Mouse (Mus musculus) bone marrow macrophage, adult 2 months (primary cell): Measurements from ENCODE around the gene Osbpl11. TPM values are rescaled to one million over a fixed set of nuclear protein-coding genes. Genes with fewer than 3 reads are reported as not detected.
A peak's percentile ranks its signal among the peaks of the same experiment; 100 is the strongest.

Source experiments
- H3K27ac ChIP-seq: 2 replicates; pipeline ENCODE4 v1.5.1; 2012; ENCODE audit warnings: low read depth, low read length; ENCODE audit not compliant: insufficient read depth
- H3K4me1 ChIP-seq: 2 replicates; pipeline ENCODE4 v1.6.1; 2012; ENCODE audit warnings: low read length; ENCODE audit not compliant: control insufficient read depth, insufficient read depth
- H3K4me3 ChIP-seq: 2 replicates; pipeline ENCODE4 v1.5.1; 2012; ENCODE audit warnings: mild to moderate bottlenecking, low read length, moderate library complexity; ENCODE audit not compliant: insufficient read depth
- CTCF ChIP-seq: IDR thresholded peaks from 2 replicates; pipeline ENCODE4 v1.5.1; 2012; ENCODE audit warnings: low read depth, mild to moderate bottlenecking, low read length, moderate library complexity
- POLR2A ChIP-seq: IDR thresholded peaks from 2 replicates; pipeline ENCODE4 v1.6.1; 2012; ENCODE audit warnings: mild to moderate bottlenecking, low read depth, low read length, borderline replicate concordance
- polyA plus RNA-seq: library from polyadenylated mRNA; stranded (reverse); fragments of >200 nt; gene quantifications from 2 replicates; pipeline ENCODE4 v1.2.4, GENCODE M21; 2012; ENCODE audit not compliant: missing spikeins, insufficient read depth, insufficient read length

Gene Osbpl11
- polyA plus RNA-seq, 1 experiment, result 49.1 TPM

GRCm38 (mm10) chr16:33239305-33239704 lies 54.4 kb downstream of the Osbpl11 start:
- no peak overlapping the region for H3K27ac ChIP-seq
- H3K4me1 ChIP-seq, result peaks cover 3% of the 10 kb centered on the region; the same call in 1 of the 2 replicates
- TF ChIP-seq POLR2A (no peak), CTCF (no peak)
- H3K4me3 ChIP-seq, result no peak overlapping the region

DNA sequence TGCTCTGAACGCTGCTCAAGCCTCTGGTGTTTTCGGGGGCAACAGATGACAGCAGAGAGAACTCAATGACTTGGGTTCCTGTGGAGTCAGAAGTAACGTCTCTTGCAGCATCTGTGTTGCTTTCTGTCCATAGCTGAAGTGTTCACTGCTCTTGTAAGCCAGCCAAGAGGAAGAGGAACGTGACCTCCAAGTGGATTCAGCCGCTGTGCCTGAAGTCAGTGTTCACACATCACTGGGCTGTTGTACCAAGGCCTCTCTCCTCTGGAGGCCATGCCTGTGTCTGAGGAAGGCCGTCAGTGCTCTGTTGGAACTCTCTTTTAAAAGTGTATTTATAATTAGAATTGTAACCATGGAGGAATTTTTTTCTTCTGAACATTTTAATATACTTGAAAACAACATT lies 57.2 kb downstream of the Osbpl11 start:
- Histone ChIP-seq H3K4me3 (no peak overlapping the region), H3K4me1 (peaks cover 3% of the 10 kb centered on the region; the same call in 1 of the 2 replicates), H3K27ac (no peak overlapping the region)
- no peak for TF ChIP-seq POLR2A
- no peak for TF ChIP-seq CTCF

- no peak overlapping the region for H3K4me3 ChIP-seq
- no peak for TF ChIP-seq CTCF
- TF ChIP-seq POLR2A, result no peak
- H3K27ac ChIP-seq, result no peak overlapping the region
- peaks cover 3% of the 10 kb centered on the region; the same call in 1 of the 2 replicates for H3K4me1 ChIP-seq
Observed at GRCm38 (mm10) chr16:33244136-33244691, 59.3 kb downstream of the Osbpl11 start.

DNA sequence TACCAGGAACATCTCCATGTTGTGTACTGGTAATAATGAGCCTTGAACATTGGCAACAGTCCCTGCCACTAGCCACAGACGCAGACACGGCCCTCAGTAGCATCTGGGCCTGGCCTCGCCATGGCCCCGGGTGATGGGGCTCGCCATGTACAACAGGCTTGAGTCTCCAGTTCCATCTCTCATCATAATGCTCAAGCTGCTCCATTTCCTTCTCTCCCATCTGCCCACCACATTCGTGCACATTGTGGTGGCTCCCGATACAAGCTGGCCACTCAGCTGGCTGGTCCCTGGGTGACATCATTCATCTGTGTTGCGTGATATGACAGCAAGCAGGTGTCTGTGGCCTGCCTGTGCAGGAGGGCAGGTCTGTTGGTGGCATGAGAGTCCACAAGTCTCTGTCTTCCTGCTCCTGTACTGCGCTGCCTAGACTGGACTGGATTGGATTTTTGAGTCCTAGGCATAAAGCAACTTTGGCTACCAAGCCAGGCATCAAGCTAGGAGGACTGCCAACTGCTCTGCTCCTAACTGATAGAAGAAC lies 60.1 kb downstream of the Osbpl11 start:
- H3K27ac ChIP-seq, result no peak overlapping the region
- TF ChIP-seq CTCF (no peak), POLR2A (no peak)
- H3K4me1 ChIP-seq, result peaks cover 4% of the 10 kb centered on the region
- no peak overlapping the region for H3K4me3 ChIP-seq

DNA sequence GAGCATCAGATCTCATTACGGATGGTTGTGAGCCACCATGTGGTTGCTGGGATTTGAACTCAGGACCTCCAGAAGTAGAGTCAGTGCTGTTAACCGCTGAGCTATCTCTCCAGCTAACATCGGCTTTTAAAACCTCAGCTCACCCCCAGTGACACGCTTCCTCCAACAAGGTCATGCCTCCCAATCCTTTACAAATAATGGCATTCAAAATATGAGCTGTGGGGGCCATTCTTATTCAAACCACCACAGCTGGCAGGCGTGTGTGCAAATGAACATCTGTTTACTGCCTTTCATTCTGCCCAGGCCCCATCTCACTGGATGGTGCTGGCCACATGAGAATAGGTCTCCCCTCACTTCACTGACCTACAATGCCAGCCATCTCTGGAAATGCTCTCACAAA lies 61.7 kb downstream of the Osbpl11 start:
- Histone ChIP-seq H3K27ac (no peak overlapping the region), H3K4me3 (no peak overlapping the region), H3K4me1 (peaks cover 6% of the 10 kb centered on the region)
- TF ChIP-seq CTCF, result no peak
- TF ChIP-seq POLR2A, result no peak

- no peak overlapping the region for H3K27ac ChIP-seq
- H3K4me1 ChIP-seq, result peaks cover 3% of the 10 kb centered on the region
- no peak for TF ChIP-seq CTCF
- TF ChIP-seq POLR2A, result no peak
- H3K4me3 ChIP-seq, result no peak overlapping the region
Observed at GRCm38 (mm10) chr16:33247006-33247405, 62.1 kb downstream of the Osbpl11 start.

GRCm38 (mm10) chr16:33250651-33251120 lies 65.8 kb downstream of the Osbpl11 start:
- Histone ChIP-seq H3K27ac (peak overlapping the region; percentile 55), H3K4me3 (peak overlapping the region; percentile 95), H3K4me1 (peaks cover 15% of the 10 kb centered on the region)
- no peak for TF ChIP-seq POLR2A
- TF ChIP-seq CTCF, result no peak

DNA sequence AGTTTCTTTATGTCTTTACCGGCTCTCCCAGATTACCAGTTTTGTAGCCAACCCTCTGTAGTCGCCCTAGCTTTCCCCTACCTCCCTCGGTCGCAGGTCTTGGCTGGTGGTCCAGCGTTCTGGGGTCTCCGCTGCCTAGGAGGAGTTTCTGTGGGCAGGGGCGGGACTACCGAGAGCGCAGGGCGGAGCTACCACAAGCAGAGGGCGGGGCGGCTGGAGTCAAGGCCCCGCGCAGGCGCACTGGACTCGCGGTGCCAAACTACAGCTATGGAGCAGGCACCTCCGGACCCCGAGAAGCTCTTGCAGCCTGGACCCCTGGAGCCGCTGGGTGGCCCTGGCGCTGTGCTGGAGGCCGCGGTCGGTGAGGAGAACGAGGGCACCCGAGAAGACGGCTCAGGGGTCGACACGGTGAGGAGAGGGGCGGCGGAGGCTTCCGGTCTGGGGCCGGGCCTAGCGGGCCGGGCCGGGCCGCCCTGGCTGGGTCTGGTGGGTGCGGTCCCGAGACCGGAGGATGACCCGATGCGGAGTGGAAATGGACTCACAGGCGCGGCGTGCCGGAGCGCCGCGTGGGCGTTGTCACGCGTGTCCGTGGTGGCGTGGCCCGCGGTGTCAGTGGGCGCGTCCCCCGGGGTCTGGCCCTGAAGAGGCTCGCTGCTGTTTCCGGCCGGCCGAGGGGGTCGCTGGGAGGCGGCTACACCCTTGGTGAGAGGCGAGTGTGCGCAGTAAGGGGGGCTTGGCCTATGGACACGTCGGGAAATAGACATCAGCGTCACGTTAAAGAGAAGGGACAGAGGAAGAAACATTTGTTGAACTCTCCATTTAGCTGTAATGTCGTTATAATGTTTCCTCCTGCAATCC lies 66.6 kb downstream of the Osbpl11 start, which contains the start of gene Snx4:
TSS of gene Snx4 (plus strand) at position 249 of the 858 bp plus-strand sequence.
- H3K4me3 ChIP-seq, result peak within 1 kb of the TSS; percentile 95
- H3K27ac ChIP-seq, result peak within 1 kb of the TSS; percentile 56
- peaks cover 17% of the 10 kb centered on the region for H3K4me1 ChIP-seq
- TF ChIP-seq CTCF, result no peak
- no peak for TF ChIP-seq POLR2A

DNA sequence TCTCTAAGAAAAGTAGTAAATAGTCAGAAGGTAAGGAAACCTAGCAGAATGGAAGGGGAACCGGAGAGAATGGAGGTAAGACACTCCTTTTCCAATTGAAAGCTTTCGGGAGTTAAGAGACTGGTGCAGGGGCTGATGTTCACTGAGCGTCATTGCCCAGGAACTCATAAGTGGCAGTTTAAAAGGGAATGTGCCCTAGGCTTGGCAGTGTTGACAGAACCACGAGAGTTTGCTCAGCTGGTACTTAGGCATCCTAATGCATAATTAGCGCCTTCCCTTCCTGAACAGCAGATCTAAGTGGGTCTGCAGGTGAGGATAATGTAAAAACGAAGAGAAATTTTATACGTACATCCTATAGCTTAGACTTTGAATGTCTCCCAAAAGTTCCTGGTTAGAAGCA lies 70.7 kb downstream of the Osbpl11 start:
- Histone ChIP-seq H3K4me1 (peaks cover 20% of the 10 kb centered on the region), H3K27ac (no peak overlapping the region), H3K4me3 (no peak overlapping the region)
- TF ChIP-seq CTCF (no peak), POLR2A (no peak)

- no peak overlapping the region for H3K4me3 ChIP-seq
- TF ChIP-seq POLR2A (no peak), CTCF (no peak)
- H3K27ac ChIP-seq, result no peak overlapping the region
- peaks cover 36% of the 10 kb centered on the region for H3K4me1 ChIP-seq
Observed at GRCm38 (mm10) chr16:33258530-33258929, 73.7 kb downstream of the Osbpl11 start.
